Mouse (Mus musculus): ENCODE data around the gene Apoc2. TPM values are rescaled to one million over a fixed set of nuclear protein-coding genes. Genes with fewer than 3 reads are reported as not detected.

The Apoc2 gene
- polyA plus RNA-seq, 1 experiment = not detected

GRCm38 (mm10) chr7:19702859-19703555, 25.3 kb upstream of the Apoc2 start:
- no peaks in the 10 kb centered on the region for H3K9me3 ChIP-seq (replicated peaks; ENCODE audit: control insufficient read depth, insufficient read depth, low read length, poor library complexity, severe bottlenecking)
- peaks cover 5% of the 10 kb centered on the region for H3K4me1 ChIP-seq (ENCODE audit: control insufficient read depth, insufficient read depth, low read length)
- no peak for TF ChIP-seq POLR2A (IDR thresholded peaks at IDR 0.05; ENCODE audit: insufficient read depth, low read length)
- no peak for TF ChIP-seq EP300 (IDR thresholded peaks at IDR 0.05; ENCODE audit: insufficient read depth, low read depth, low read length)
- TF ChIP-seq CTCF (IDR thresholded peaks at IDR 0.05; ENCODE audit: low read depth, low read length) = no peak
- no peak overlapping the region for H3K4me3 ChIP-seq (ENCODE audit: low read depth, low read length)
- H3K27me3 ChIP-seq (ENCODE audit: control insufficient read depth, insufficient read depth, low read length, poor library complexity, severe bottlenecking) = no peaks in the 10 kb centered on the region
- no peak overlapping the region for H3K9ac ChIP-seq (ENCODE audit: low read depth, poor library complexity, severe bottlenecking)
- H3K36me3 ChIP-seq (ENCODE audit: control insufficient read depth, insufficient read depth, low read length, poor library complexity, severe bottlenecking) = peaks cover 28% of the 10 kb centered on the region
- H3K27ac ChIP-seq (ENCODE audit: insufficient read depth, low read length) = peak overlapping the region; percentile 73

GRCm38 (mm10) chr7:19701069-19701761, 23.5 kb upstream of the Apoc2 start:
- Histone ChIP-seq H3K36me3 (ENCODE audit: control insufficient read depth, insufficient read depth, low read length, poor library complexity, severe bottlenecking) (peaks cover 33% of the 10 kb centered on the region), H3K4me1 (ENCODE audit: control insufficient read depth, insufficient read depth, low read length) (peaks cover 6% of the 10 kb centered on the region), H3K27ac (ENCODE audit: insufficient read depth, low read length) (peak overlapping the region; percentile 94), H3K9ac (ENCODE audit: low read depth, poor library complexity, severe bottlenecking) (0 out of 2 replicates have a peak overlapping the region, but pooled peaks have one; percentile 6), H3K27me3 (ENCODE audit: control insufficient read depth, insufficient read depth, low read length, poor library complexity, severe bottlenecking) (no peaks in the 10 kb centered on the region), H3K9me3 (replicated peaks; ENCODE audit: control insufficient read depth, insufficient read depth, low read length, poor library complexity, severe bottlenecking) (no peaks in the 10 kb centered on the region), H3K4me3 (ENCODE audit: low read depth, low read length) (no peak overlapping the region)
- TF ChIP-seq POLR2A (IDR thresholded peaks at IDR 0.05; ENCODE audit: insufficient read depth, low read length) = peak; percentile 5
- TF ChIP-seq EP300 (IDR thresholded peaks at IDR 0.05; ENCODE audit: insufficient read depth, low read depth, low read length) = peak; percentile 59; the same call in 1 of the 2 replicates
- TF ChIP-seq CTCF (IDR thresholded peaks at IDR 0.05; ENCODE audit: low read depth, low read length) = peak; percentile 64

GRCm38 (mm10) chr7:19700299-19701068, 22.7 kb upstream of the Apoc2 start:
- Histone ChIP-seq H3K9me3 (replicated peaks; ENCODE audit: control insufficient read depth, insufficient read depth, low read length, poor library complexity, severe bottlenecking) (no peaks in the 10 kb centered on the region), H3K9ac (ENCODE audit: low read depth, poor library complexity, severe bottlenecking) (0 out of 2 replicates have a peak overlapping the region, but pooled peaks have one; percentile 24), H3K27ac (ENCODE audit: insufficient read depth, low read length) (peak overlapping the region; percentile 94), H3K36me3 (ENCODE audit: control insufficient read depth, insufficient read depth, low read length, poor library complexity, severe bottlenecking) (peaks cover 35% of the 10 kb centered on the region), H3K27me3 (ENCODE audit: control insufficient read depth, insufficient read depth, low read length, poor library complexity, severe bottlenecking) (no peaks in the 10 kb centered on the region), H3K4me1 (ENCODE audit: control insufficient read depth, insufficient read depth, low read length) (peaks cover 7% of the 10 kb centered on the region), H3K4me3 (ENCODE audit: low read depth, low read length) (no peak overlapping the region)
- TF ChIP-seq POLR2A (IDR thresholded peaks at IDR 0.05; ENCODE audit: insufficient read depth, low read length) = peak; percentile 6
- TF ChIP-seq CTCF (IDR thresholded peaks at IDR 0.05; ENCODE audit: low read depth, low read length) = no peak

- Histone ChIP-seq H3K36me3 (ENCODE audit: control insufficient read depth, insufficient read depth, low read length, poor library complexity, severe bottlenecking) (peaks cover 31% of the 10 kb centered on the region), H3K9me3 (replicated peaks; ENCODE audit: control insufficient read depth, insufficient read depth, low read length, poor library complexity, severe bottlenecking) (no peaks in the 10 kb centered on the region), H3K27ac (ENCODE audit: insufficient read depth, low read length) (peak overlapping the region; percentile 94), H3K4me3 (ENCODE audit: low read depth, low read length) (no peak overlapping the region), H3K27me3 (ENCODE audit: control insufficient read depth, insufficient read depth, low read length, poor library complexity, severe bottlenecking) (no peaks in the 10 kb centered on the region), H3K4me1 (ENCODE audit: control insufficient read depth, insufficient read depth, low read length) (peaks cover 7% of the 10 kb centered on the region), H3K9ac (ENCODE audit: low read depth, poor library complexity, severe bottlenecking) (0 out of 2 replicates have a peak overlapping the region, but pooled peaks have one; percentile 24)
- TF ChIP-seq POLR2A (IDR thresholded peaks at IDR 0.05; ENCODE audit: insufficient read depth, low read length) (no peak), CTCF (IDR thresholded peaks at IDR 0.05; ENCODE audit: low read depth, low read length) (no peak), EP300 (IDR thresholded peaks at IDR 0.05; ENCODE audit: insufficient read depth, low read depth, low read length) (no peak)
Measured at GRCm38 (mm10) chr7:19699827-19700148, 22.0 kb upstream of the Apoc2 start.

- H3K27ac ChIP-seq (ENCODE audit: insufficient read depth, low read length) = peak within 1 kb of the TSS; percentile 94
- H3K9me3 ChIP-seq (replicated peaks; ENCODE audit: control insufficient read depth, insufficient read depth, low read length, poor library complexity, severe bottlenecking) = no peaks in the 10 kb centered on the region
- H3K27me3 ChIP-seq (ENCODE audit: control insufficient read depth, insufficient read depth, low read length, poor library complexity, severe bottlenecking) = no peaks in the 10 kb centered on the region
- peak within 1 kb of the TSS; percentile 79 for H3K9ac ChIP-seq (ENCODE audit: low read depth, poor library complexity, severe bottlenecking)
- peaks cover 7% of the 10 kb centered on the region for H3K4me1 ChIP-seq (ENCODE audit: control insufficient read depth, insufficient read depth, low read length)
- peak within 1 kb of the TSS; percentile 96 for H3K4me3 ChIP-seq (ENCODE audit: low read depth, low read length)
- TF ChIP-seq POLR2A (IDR thresholded peaks at IDR 0.05; ENCODE audit: insufficient read depth, low read length) = peak; percentile 96
- TF ChIP-seq CTCF (IDR thresholded peaks at IDR 0.05; ENCODE audit: low read depth, low read length) = no peak
- TF ChIP-seq EP300 (IDR thresholded peaks at IDR 0.05; ENCODE audit: insufficient read depth, low read depth, low read length) = peak; percentile 89
- peaks cover 28% of the 10 kb centered on the region for H3K36me3 ChIP-seq (ENCODE audit: control insufficient read depth, insufficient read depth, low read length, poor library complexity, severe bottlenecking)
Measured at GRCm38 (mm10) chr7:19698907-19699826, 21.4 kb upstream of the Apoc2 start, which contains the start of gene Apoe. Gene Apoe (minus strand): TSS chr7:19699188.

Measured in ES-Bruce4 (cell line).